Mouse (Mus musculus): Measurements from ENCODE around the gene Nop16.

Gene Nop16

DNA sequence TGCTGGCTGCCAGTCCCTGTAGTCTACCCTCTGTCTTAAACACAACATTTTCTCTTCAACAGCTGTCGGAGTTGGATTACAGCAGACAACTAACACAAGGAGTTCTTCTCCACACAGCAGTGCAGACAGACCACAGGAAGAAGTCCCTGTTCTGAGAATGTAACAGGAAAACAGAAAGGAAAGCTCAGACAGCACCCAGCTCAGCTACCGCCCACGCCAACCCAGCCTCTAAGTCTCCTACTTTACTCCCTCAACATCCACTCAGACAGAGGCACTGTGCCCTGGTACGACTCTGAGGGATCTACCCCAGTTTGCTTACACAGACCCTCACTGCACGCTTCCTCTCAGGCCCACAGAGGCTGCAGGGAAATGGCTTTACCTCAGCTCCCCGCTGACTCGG lies 29.3 kb downstream of the Nop16 start:
- no peak for DNase-seq (ENCODE audit: low read depth, low spot score)

DNA sequence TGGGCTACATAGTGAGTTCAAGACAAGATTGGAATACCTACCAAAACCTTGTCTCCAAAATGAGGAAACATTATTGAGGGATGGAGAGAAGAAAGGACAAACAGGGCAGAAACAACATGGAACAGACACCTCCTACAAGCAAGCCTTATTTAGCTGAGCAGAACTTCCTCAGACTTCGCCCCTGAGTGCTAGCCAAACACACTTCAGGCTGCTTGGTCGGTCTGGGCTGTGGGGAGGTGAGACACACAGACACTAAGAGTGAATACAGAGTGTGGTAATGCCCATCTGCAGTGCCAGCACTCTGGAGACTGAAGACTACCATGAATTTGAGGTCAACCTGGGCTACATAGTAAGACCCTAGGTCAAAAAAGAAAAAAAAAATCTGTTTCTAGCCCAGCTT lies 30.2 kb downstream of the Nop16 start:
- DNase-seq (ENCODE audit: low read depth, low spot score) = no peak

GRCm38 (mm10) chr13:54557652-54558051 lies 32.2 kb downstream of the Nop16 start:
- no peak for DNase-seq (ENCODE audit: low read depth, low spot score)

DNA sequence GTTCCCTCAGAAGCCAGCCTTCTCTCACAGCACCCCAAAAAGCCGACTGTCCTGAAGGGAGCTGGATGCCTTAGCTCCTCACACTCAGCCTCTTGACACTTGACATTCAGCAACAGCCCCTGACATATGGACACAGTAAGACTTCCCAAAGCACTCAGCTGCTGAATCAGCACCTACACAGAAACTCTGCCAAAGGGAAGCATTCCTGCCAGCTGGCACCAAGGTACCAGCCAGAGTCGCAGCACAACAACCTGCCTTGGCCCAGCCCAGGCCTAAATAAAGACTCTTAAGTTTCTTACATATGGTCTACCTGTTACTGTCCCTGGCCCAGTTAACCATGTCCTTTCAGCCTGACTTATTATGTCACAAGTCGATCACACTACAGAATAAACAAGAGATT lies 33.1 kb downstream of the Nop16 start:
- no peak for DNase-seq (ENCODE audit: low read depth, low spot score)

DNA sequence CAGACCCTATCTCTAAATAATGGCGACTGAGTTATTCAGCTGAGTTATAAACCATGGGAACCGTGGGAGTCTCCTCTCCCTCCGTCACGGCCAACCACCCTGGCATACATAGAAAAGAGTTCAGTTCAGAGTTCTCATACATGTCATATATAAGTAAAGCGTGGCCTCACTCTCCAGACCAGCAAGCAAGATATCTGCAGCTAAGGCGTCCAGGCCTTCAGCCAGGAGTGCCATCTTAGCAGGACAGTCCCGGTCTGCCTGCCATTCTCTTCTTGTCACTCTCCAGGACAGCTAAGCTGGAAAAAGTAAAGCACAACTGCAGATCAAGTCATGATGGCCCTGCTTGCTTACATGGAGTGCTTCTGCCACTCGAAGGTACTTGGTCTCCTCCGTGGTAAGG lies 33.7 kb downstream of the Nop16 start:
- no peak for DNase-seq (ENCODE audit: low read depth, low spot score)

GRCm38 (mm10) chr13:54548036-54548435 lies 41.9 kb downstream of the Nop16 start:
- DNase-seq (ENCODE audit: low read depth, low spot score) = no peak
